Mouse (Mus musculus): Measurements from ENCODE around the gene Mst1r. TPM values are rescaled to one million over a fixed set of nuclear protein-coding genes. Genes with fewer than 3 reads are reported as not detected.

The Mst1r gene
- polyA plus RNA-seq, 1 experiment from 2014 or later, result 0.33 TPM

GRCm38 (mm10) chr9:107888267-107888850, 18.3 kb upstream of the Mst1r start:
- no peak for DNase-seq (ENCODE audit: low spot score)
- under 1% methylated on average over 18 of the region's 18 CpGs for WGBS

DNA sequence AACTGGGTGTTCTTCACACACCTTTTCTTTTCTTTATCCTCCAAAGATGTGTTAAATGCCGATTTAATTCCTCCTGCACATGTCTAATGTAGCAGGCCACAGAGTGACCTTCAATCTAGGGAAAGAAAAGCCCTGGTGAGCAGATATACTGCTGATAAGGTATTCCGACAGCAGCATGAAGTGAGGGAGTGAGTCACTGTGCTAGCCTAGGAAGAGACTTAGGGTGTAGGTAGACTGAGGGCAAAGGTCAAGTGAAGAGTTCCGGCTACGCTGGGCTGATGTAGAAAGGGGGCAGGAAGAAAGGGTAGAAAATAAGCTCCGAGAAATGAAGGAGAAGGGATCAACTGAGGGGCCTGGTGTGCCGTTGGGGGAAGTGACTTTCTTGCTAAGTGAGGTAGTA, 16.4 kb upstream of the Mst1r start:
- H3K36me3 ChIP-seq (ENCODE audit: control insufficient read depth, insufficient read depth, low read length), result no peaks in the 10 kb centered on the region
- H3K4me1 ChIP-seq (ENCODE audit: control insufficient read depth, insufficient read depth, low read length), result peaks cover 4% of the 10 kb centered on the region; the same call in 1 of the 2 replicates
- no peak overlapping the region for H3K4me3 ChIP-seq (ENCODE audit: low read depth, low read length)
- H3K9ac ChIP-seq (ENCODE audit: low read length), result no peak overlapping the region
- H3K27ac ChIP-seq (ENCODE audit: low read depth, low read length), result no peak overlapping the region
- WGBS, result 90% methylated on average over 6 of the region's 6 CpGs
- H3K4me2 ChIP-seq (ENCODE audit: low read depth), result no peak overlapping the region
- ATAC-seq (ENCODE audit: insufficient read depth, low FRiP score, low TSS enrichment), result no peak
- 0 out of 2 replicates have a peak, but pooled peaks cover 3% of the 10 kb centered on the region for H3K27me3 ChIP-seq (ENCODE audit: control insufficient read depth, insufficient read depth, low read length)
- no peaks in the 10 kb centered on the region for H3K9me3 ChIP-seq (ENCODE audit: control insufficient read depth, low read length)
- DNase-seq (ENCODE audit: low spot score), result no peak

More at GRCm38 (mm10) chr9:107888267-107888850, 18.3 kb upstream of the Mst1r start:
- Histone ChIP-seq H3K27me3 (ENCODE audit: control insufficient read depth, insufficient read depth, low read length) (0 out of 2 replicates have a peak, but pooled peaks cover 3% of the 10 kb centered on the region), H3K9ac (ENCODE audit: low read length) (peak overlapping the region; percentile 52), H3K4me1 (ENCODE audit: control insufficient read depth, insufficient read depth, low read length) (peaks cover 4% of the 10 kb centered on the region; the same call in 1 of the 2 replicates), H3K4me3 (ENCODE audit: low read depth, low read length) (peak overlapping the region; percentile 66), H3K36me3 (ENCODE audit: control insufficient read depth, insufficient read depth, low read length) (no peaks in the 10 kb centered on the region), H3K9me3 (ENCODE audit: control insufficient read depth, low read length) (no peaks in the 10 kb centered on the region), H3K4me2 (ENCODE audit: low read depth) (peak overlapping the region; percentile 64), H3K27ac (ENCODE audit: low read depth, low read length) (no peak overlapping the region)
- peak; percentile 79 for ATAC-seq (ENCODE audit: insufficient read depth, low FRiP score, low TSS enrichment)

- WGBS, result 97% methylated on average over 1 of the region's 1 CpGs
- H3K36me3 ChIP-seq (ENCODE audit: control insufficient read depth, insufficient read depth, low read length), result no peaks in the 10 kb centered on the region
- no peak overlapping the region for H3K4me3 ChIP-seq (ENCODE audit: low read depth, low read length)
- H3K27me3 ChIP-seq (ENCODE audit: control insufficient read depth, insufficient read depth, low read length), result 0 out of 2 replicates have a peak, but pooled peaks cover 3% of the 10 kb centered on the region
- no peak overlapping the region for H3K27ac ChIP-seq (ENCODE audit: low read depth, low read length)
- ATAC-seq (ENCODE audit: insufficient read depth, low FRiP score, low TSS enrichment), result no peak
- no peaks in the 10 kb centered on the region for H3K9me3 ChIP-seq (ENCODE audit: control insufficient read depth, low read length)
- no peak for DNase-seq (ENCODE audit: low spot score)
- H3K4me1 ChIP-seq (ENCODE audit: control insufficient read depth, insufficient read depth, low read length), result peaks cover 4% of the 10 kb centered on the region; the same call in 1 of the 2 replicates
- H3K9ac ChIP-seq (ENCODE audit: low read length), result no peak overlapping the region
- H3K4me2 ChIP-seq (ENCODE audit: low read depth), result no peak overlapping the region
Observed at GRCm38 (mm10) chr9:107891023-107891422, 15.7 kb upstream of the Mst1r start.

DNA sequence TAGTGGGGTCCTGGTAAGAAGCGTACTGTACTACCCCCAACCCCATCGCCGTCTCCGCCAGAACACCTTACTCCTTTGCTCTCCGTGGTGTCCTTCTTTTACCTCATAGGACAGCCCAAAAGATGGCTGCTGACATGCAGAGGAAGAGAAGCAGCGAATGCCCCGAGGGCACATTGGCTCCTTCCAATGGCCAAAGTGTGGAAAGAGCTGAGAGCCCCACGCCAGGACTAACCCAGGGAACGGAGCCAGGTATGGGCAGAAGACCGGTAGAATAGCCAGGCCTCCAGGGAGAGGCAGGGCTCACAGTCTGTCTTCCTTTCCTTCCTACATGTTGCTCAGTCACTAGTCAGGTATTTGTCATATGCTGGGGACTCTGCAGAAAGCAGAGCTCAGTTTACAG, 8.1 kb upstream of the Mst1r start:
- Histone ChIP-seq H3K9me3 (ENCODE audit: control insufficient read depth, low read length) (no peaks in the 10 kb centered on the region), H3K27ac (ENCODE audit: low read depth, low read length) (no peak overlapping the region), H3K4me1 (ENCODE audit: control insufficient read depth, insufficient read depth, low read length) (peaks cover 6% of the 10 kb centered on the region; the same call in 1 of the 2 replicates), H3K9ac (ENCODE audit: low read length) (no peak overlapping the region), H3K4me3 (ENCODE audit: low read depth, low read length) (no peak overlapping the region), H3K36me3 (ENCODE audit: control insufficient read depth, insufficient read depth, low read length) (no peaks in the 10 kb centered on the region; the same call in 1 of the 2 replicates), H3K4me2 (ENCODE audit: low read depth) (no peak overlapping the region), H3K27me3 (ENCODE audit: control insufficient read depth, insufficient read depth, low read length) (peaks cover 16% of the 10 kb centered on the region)
- WGBS, result 86% methylated on average over 10 of the region's 10 CpGs
- ATAC-seq (ENCODE audit: insufficient read depth, low FRiP score, low TSS enrichment) (no peak), DNase-seq (ENCODE audit: low spot score) (no peak)

DNA sequence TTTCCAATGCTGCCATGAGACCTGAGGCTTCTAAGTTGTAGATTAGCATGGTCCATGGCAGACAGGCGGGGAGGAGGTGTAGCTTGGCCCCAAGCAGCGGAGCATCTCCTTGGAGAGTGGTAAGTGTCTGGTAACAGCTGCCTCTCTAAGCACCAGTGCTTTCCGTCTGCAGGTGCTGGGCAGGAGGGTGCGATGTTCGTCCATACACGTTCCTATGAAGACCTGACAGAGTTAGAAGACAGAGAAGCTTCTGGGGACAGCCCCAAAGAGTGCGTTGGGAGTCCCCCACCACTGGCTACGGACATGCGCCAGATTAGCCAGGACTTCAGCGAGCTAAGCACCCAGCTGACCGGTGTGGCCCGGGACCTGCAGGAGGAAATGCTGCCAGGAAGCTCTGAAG, 6.8 kb upstream of the Mst1r start:
- Histone ChIP-seq H3K36me3 (ENCODE audit: control insufficient read depth, insufficient read depth, low read length) (no peaks in the 10 kb centered on the region; the same call in 1 of the 2 replicates), H3K27me3 (ENCODE audit: control insufficient read depth, insufficient read depth, low read length) (peaks cover 16% of the 10 kb centered on the region), H3K9ac (ENCODE audit: low read length) (no peak overlapping the region), H3K9me3 (ENCODE audit: control insufficient read depth, low read length) (no peaks in the 10 kb centered on the region), H3K4me3 (ENCODE audit: low read depth, low read length) (no peak overlapping the region), H3K4me1 (ENCODE audit: control insufficient read depth, insufficient read depth, low read length) (peaks cover 6% of the 10 kb centered on the region; the same call in 1 of the 2 replicates), H3K27ac (ENCODE audit: low read depth, low read length) (no peak overlapping the region), H3K4me2 (ENCODE audit: low read depth) (no peak overlapping the region)
- WGBS, result 79% methylated on average over 12 of the region's 12 CpGs
- ATAC-seq (ENCODE audit: insufficient read depth, low FRiP score, low TSS enrichment) (no peak), DNase-seq (ENCODE audit: low spot score) (no peak)

GRCm38 (mm10) chr9:107900840-107901626, 5.6 kb upstream of the Mst1r start:
- Histone ChIP-seq H3K4me2 (ENCODE audit: low read depth) (peak overlapping the region; percentile 52), H3K36me3 (ENCODE audit: control insufficient read depth, insufficient read depth, low read length) (no peaks in the 10 kb centered on the region; the same call in 1 of the 2 replicates), H3K4me3 (ENCODE audit: low read depth, low read length) (peak overlapping the region; percentile 24), H3K9me3 (ENCODE audit: control insufficient read depth, low read length) (no peaks in the 10 kb centered on the region), H3K9ac (ENCODE audit: low read length) (peak overlapping the region; percentile 53), H3K27me3 (ENCODE audit: control insufficient read depth, insufficient read depth, low read length) (peaks cover 16% of the 10 kb centered on the region), H3K4me1 (ENCODE audit: control insufficient read depth, insufficient read depth, low read length) (peaks cover 6% of the 10 kb centered on the region; the same call in 1 of the 2 replicates), H3K27ac (ENCODE audit: low read depth, low read length) (no peak overlapping the region)
- WGBS, result 3% methylated on average over 44 of the region's 44 CpGs
- peak; percentile 84 for DNase-seq (ENCODE audit: low spot score)
- no peak for ATAC-seq (ENCODE audit: insufficient read depth, low FRiP score, low TSS enrichment)

DNA sequence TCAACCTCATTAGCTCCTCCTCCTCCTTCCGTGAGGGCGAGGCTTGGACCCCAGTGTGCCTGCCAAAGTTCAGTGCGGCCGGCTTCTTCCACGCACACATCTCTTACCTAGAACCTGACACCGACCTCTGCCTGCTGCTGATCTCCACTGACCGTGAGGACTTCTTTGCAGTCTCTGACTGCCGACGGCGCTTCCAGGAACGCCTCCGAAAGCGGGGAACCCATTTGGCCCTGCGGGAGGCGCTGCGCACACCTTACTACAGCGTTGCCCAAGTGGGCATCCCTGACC, 5.1 kb upstream of the Mst1r start:
- DNase-seq (ENCODE audit: low spot score), result no peak
- no peaks in the 10 kb centered on the region for H3K9me3 ChIP-seq (ENCODE audit: control insufficient read depth, low read length)
- no peak overlapping the region for H3K27ac ChIP-seq (ENCODE audit: low read depth, low read length)
- peak overlapping the region; percentile 24; the same call in 1 of the 2 replicates for H3K4me3 ChIP-seq (ENCODE audit: low read depth, low read length)
- peaks cover 6% of the 10 kb centered on the region; the same call in 1 of the 2 replicates for H3K4me1 ChIP-seq (ENCODE audit: control insufficient read depth, insufficient read depth, low read length)
- H3K36me3 ChIP-seq (ENCODE audit: control insufficient read depth, insufficient read depth, low read length), result no peaks in the 10 kb centered on the region; the same call in 1 of the 2 replicates
- WGBS, result 11% methylated on average over 17 of the region's 17 CpGs
- ATAC-seq (ENCODE audit: insufficient read depth, low FRiP score, low TSS enrichment), result no peak
- peaks cover 16% of the 10 kb centered on the region for H3K27me3 ChIP-seq (ENCODE audit: control insufficient read depth, insufficient read depth, low read length)
- H3K9ac ChIP-seq (ENCODE audit: low read length), result no peak overlapping the region
- peak overlapping the region; percentile 52 for H3K4me2 ChIP-seq (ENCODE audit: low read depth)

- no peaks in the 10 kb centered on the region; the same call in 1 of the 2 replicates for H3K36me3 ChIP-seq (ENCODE audit: control insufficient read depth, insufficient read depth, low read length)
- ATAC-seq (ENCODE audit: insufficient read depth, low FRiP score, low TSS enrichment) (no peak), DNase-seq (ENCODE audit: low spot score) (peak; percentile 90)
- H3K9me3 ChIP-seq (ENCODE audit: control insufficient read depth, low read length), result no peaks in the 10 kb centered on the region
- no peak overlapping the region for H3K4me3 ChIP-seq (ENCODE audit: low read depth, low read length)
- H3K27me3 ChIP-seq (ENCODE audit: control insufficient read depth, insufficient read depth, low read length), result peaks cover 16% of the 10 kb centered on the region
- no peak overlapping the region for H3K9ac ChIP-seq (ENCODE audit: low read length)
- no peak overlapping the region for H3K4me2 ChIP-seq (ENCODE audit: low read depth)
- 9% methylated on average over 4 of the region's 4 CpGs for WGBS
- no peak overlapping the region for H3K27ac ChIP-seq (ENCODE audit: low read depth, low read length)
- H3K4me1 ChIP-seq (ENCODE audit: control insufficient read depth, insufficient read depth, low read length), result peaks cover 13% of the 10 kb centered on the region
Observed at GRCm38 (mm10) chr9:107904726-107905125, 1.9 kb upstream of the Mst1r start.

All from neural tube, embryonic 11.5 days (tissue).